Mouse (Mus musculus) kidney, embryonic 14.5 days (tissue): ENCODE data around the gene Heatr1. TPM values are rescaled to one million over a fixed set of nuclear protein-coding genes. Genes with fewer than 3 reads are reported as not detected.

Source experiments
- ATAC-seq: fragments of 200-750 bp; cut with Nextera tagmentation; 2 replicates; pipeline ENCODE4 v1.8.0; 2017; ENCODE audit warnings: moderate number of reproducible peaks, mild to moderate bottlenecking, moderate TSS enrichment, moderate library complexity; ENCODE audit not compliant: low FRiP score, low TSS enrichment
- H3K27ac ChIP-seq: fragments of 300-500 bp; sonication (generic); 2 replicates; pipeline ENCODE4 v1.5.1; 2014; ENCODE audit warnings: low read depth, mild to moderate bottlenecking, low read length, moderate library complexity, mixed read lengths
- H3K27me3 ChIP-seq: fragments of 300-500 bp; sonication (generic); 2 replicates; pipeline ENCODE4 v1.6.1; 2014; ENCODE audit warnings: mild to moderate bottlenecking, low read length; ENCODE audit not compliant: control insufficient read depth, insufficient read depth
- H3K36me3 ChIP-seq: fragments of 300-500 bp; sonication (generic); 2 replicates; pipeline ENCODE4 v1.6.1; 2014; ENCODE audit warnings: low read length, mixed read lengths; ENCODE audit not compliant: control insufficient read depth, insufficient read depth
- H3K4me1 ChIP-seq: fragments of 300-500 bp; sonication (generic); 2 replicates; pipeline ENCODE4 v1.6.1; 2014; ENCODE audit warnings: low read length, mixed read lengths; ENCODE audit not compliant: control insufficient read depth, insufficient read depth
- H3K4me2 ChIP-seq: fragments of 300-500 bp; sonication (generic); replicated peaks from 2 replicates; pipeline ENCODE4 v1.6.1; 2014; ENCODE audit warnings: low read depth, mild to moderate bottlenecking, low read length
- H3K4me3 ChIP-seq: fragments of 300-500 bp; sonication (generic); 2 replicates; pipeline ENCODE4 v1.5.1; 2014; ENCODE audit warnings: mild to moderate bottlenecking, low read length
- H3K9ac ChIP-seq: fragments of 300-500 bp; sonication (generic); 2 replicates; pipeline ENCODE4 v1.6.1; 2014; ENCODE audit warnings: low read depth, mild to moderate bottlenecking, low read length, moderate library complexity
- H3K9me3 ChIP-seq: fragments of 300-500 bp; sonication (generic); 2 replicates; pipeline ENCODE4 v1.6.1; 2016; ENCODE audit warnings: low read length; ENCODE audit not compliant: control insufficient read depth
- WGBS: fragments of 180-500 bp; shearing (Covaris S2); extraction: QIAGEN DNeasy Blood & Tissue Kit; methylation state at CpG from one replicate; pipeline ENCODE4 v1.1.7; 2014; 5-methylcytosine and 5-hydroxymethylcytosine counted together
- polyA plus RNA-seq: library from polyadenylated mRNA; unstranded; fragments of >200 nt; fragmentation: Nextera tagmentation; extraction: Ambion mirVana; gene quantifications from 2 replicates; pipeline ENCODE4 v1.2.1, GENCODE M21; 2014

The Heatr1 gene
- polyA plus RNA-seq, 1 experiment from 2014 or later = 37.2 TPM

- Histone ChIP-seq H3K27ac (no peak overlapping the region), H3K27me3 (no peaks in the 10 kb centered on the region), H3K4me2 (no peak overlapping the region), H3K9ac (no peak overlapping the region), H3K36me3 (no peaks in the 10 kb centered on the region), H3K4me3 (no peak overlapping the region), H3K4me1 (no peaks in the 10 kb centered on the region), H3K9me3 (no peaks in the 10 kb centered on the region)
- WGBS = 67% methylated on average over 6 of the region's 6 CpGs
- ATAC-seq = no peak
These were observed 85.0 kb downstream of the Heatr1 start for GRCm38 (mm10) chr13:12479802-12480201.

GRCm38 (mm10) chr13:12485197-12485596 is 90.4 kb downstream of the Heatr1 start:
- WGBS = 75% methylated on average over 2 of the region's 2 CpGs
- H3K36me3 ChIP-seq = no peaks in the 10 kb centered on the region
- H3K9me3 ChIP-seq = no peaks in the 10 kb centered on the region
- no peak overlapping the region for H3K27ac ChIP-seq
- no peak for ATAC-seq
- H3K4me2 ChIP-seq = no peak overlapping the region
- no peak overlapping the region for H3K4me3 ChIP-seq
- H3K4me1 ChIP-seq = no peaks in the 10 kb centered on the region
- no peak overlapping the region for H3K9ac ChIP-seq
- H3K27me3 ChIP-seq = no peaks in the 10 kb centered on the region

- Histone ChIP-seq H3K36me3 (no peaks in the 10 kb centered on the region), H3K9ac (no peak overlapping the region), H3K9me3 (no peaks in the 10 kb centered on the region), H3K27ac (no peak overlapping the region), H3K4me2 (no peak overlapping the region), H3K4me1 (no peaks in the 10 kb centered on the region), H3K27me3 (no peaks in the 10 kb centered on the region), H3K4me3 (no peak overlapping the region)
- ATAC-seq = no peak
- 77% methylated on average over 7 of the region's 7 CpGs for WGBS
These were observed 90.8 kb downstream of the Heatr1 start for GRCm38 (mm10) chr13:12485640-12486039.

Other genes starting within 250 kb of the Heatr1 start
- 7.2 and 19.7 TPM in 2 replicates for gene Mtr, start 136.9 kb upstream of the Heatr1 start, polyA plus RNA-seq
- 0.64 and 1.7 TPM in 2 replicates for gene Actn2, start 54.3 kb upstream of the Heatr1 start, polyA plus RNA-seq
- 12.3 and 19.2 TPM in 2 replicates for gene Lgals8, start 69.9 kb downstream of the Heatr1 start, polyA plus RNA-seq
- 1.7 and 2.4 TPM in 2 replicates for gene Edaradd, start 125.4 kb downstream of the Heatr1 start, polyA plus RNA-seq
- 5.6 and 8.5 TPM in 2 replicates for gene Ero1lb, start 170.8 kb downstream of the Heatr1 start, polyA plus RNA-seq